Mouse (Mus musculus) stomach, embryonic 16.5 days (tissue): ENCODE measurements around the gene Rhof. TPM values are rescaled to one million over a fixed set of nuclear protein-coding genes. Genes with fewer than 3 reads are reported as not detected.
A peak's percentile ranks its signal among the peaks of the same experiment; 100 is the strongest.
"Not testable (repeated sequence)": the region's sequence is repeated elsewhere in the genome, so short reads cannot be mapped to it uniquely, and the experiment has no call there.

Experiments used
- ATAC-seq: fragments of 200-750 bp; cut with Nextera tagmentation; 2 replicates; pipeline ENCODE4 v1.8.0; 2017; ENCODE audit warnings: moderate number of reproducible peaks, moderate TSS enrichment; ENCODE audit not compliant: insufficient read depth, low FRiP score
- H3K27ac ChIP-seq: fragments of 300-500 bp; sonication (generic); 2 replicates; pipeline ENCODE4 v1.5.1; 2014; ENCODE audit warnings: low read length
- H3K27me3 ChIP-seq: fragments of 300-500 bp; sonication (generic); 2 replicates; pipeline ENCODE4 v1.6.1; 2014; ENCODE audit warnings: low read length, control low read depth, mixed read lengths; ENCODE audit not compliant: control insufficient read depth, insufficient read depth
- H3K36me3 ChIP-seq: fragments of 300-500 bp; sonication (generic); 2 replicates; pipeline ENCODE4 v1.6.1; 2014; ENCODE audit warnings: low read length; ENCODE audit not compliant: control insufficient read depth, insufficient read depth
- H3K4me1 ChIP-seq: fragments of 300-500 bp; sonication (generic); 2 replicates; pipeline ENCODE4 v1.6.1; 2014; ENCODE audit warnings: low read length, control low read depth, mixed read lengths; ENCODE audit not compliant: control insufficient read depth, insufficient read depth
- H3K4me2 ChIP-seq: fragments of 300-500 bp; sonication (generic); 2 replicates; pipeline ENCODE4 v1.6.1; 2014; ENCODE audit warnings: low read depth, low read length, mixed read lengths
- H3K4me3 ChIP-seq: fragments of 300-500 bp; sonication (generic); replicated peaks from 2 replicates; pipeline ENCODE4 v1.5.1; 2014; ENCODE audit warnings: mild to moderate bottlenecking, low read length
- H3K9ac ChIP-seq: fragments of 300-500 bp; sonication (generic); 2 replicates; pipeline ENCODE4 v1.6.1; 2014; ENCODE audit warnings: low read length
- H3K9me3 ChIP-seq: fragments of 300-500 bp; sonication (generic); replicated peaks from 2 replicates; pipeline ENCODE4 v1.6.1; 2016; ENCODE audit warnings: low read length, control low read depth; ENCODE audit not compliant: control insufficient read depth
- WGBS: fragments of 180-500 bp; shearing (Covaris S2); extraction: QIAGEN DNeasy Blood & Tissue Kit; methylation state at CpG from one replicate; pipeline ENCODE4 v1.1.7; 2014; 5-methylcytosine and 5-hydroxymethylcytosine counted together
- polyA plus RNA-seq: library from polyadenylated mRNA; unstranded; fragments of >200 nt; fragmentation: Nextera tagmentation; extraction: Ambion mirVana; gene quantifications from 2 replicates; pipeline ENCODE4 v1.2.1, GENCODE M21; 2015

The Rhof gene
- polyA plus RNA-seq, 1 experiment from 2014 or later, result 2.6 TPM

- no peaks in the 10 kb centered on the region for H3K9me3 ChIP-seq
- ATAC-seq, result no peak
- H3K27me3 ChIP-seq, result no peaks in the 10 kb centered on the region
- no peak within 1 kb of the TSS for H3K4me2 ChIP-seq
- no peak within 1 kb of the TSS for H3K9ac ChIP-seq
- no peaks in the 10 kb centered on the region for H3K4me1 ChIP-seq
- H3K4me3 ChIP-seq, result no peak within 1 kb of the TSS
- no peak within 1 kb of the TSS for H3K27ac ChIP-seq
- no peaks in the 10 kb centered on the region for H3K36me3 ChIP-seq
- 84% methylated on average over 12 of the region's 12 CpGs for WGBS
These were observed 64.4 kb downstream of the Rhof start, which contains the start of gene Tmem120b for GRCm38 (mm10) chr5:123068115-123068514. Gene Tmem120b (plus strand): TSS chr5:123068415.

- WGBS, result 13% methylated on average over 6 of the region's 6 CpGs
- no peak overlapping the region for H3K9ac ChIP-seq
- H3K4me2 ChIP-seq, result no peak overlapping the region
- H3K27ac ChIP-seq, result no peak overlapping the region
- ATAC-seq, result peak; percentile 61; the same call in 1 of the 2 replicates
- no peaks in the 10 kb centered on the region for H3K27me3 ChIP-seq
- no peak overlapping the region for H3K4me3 ChIP-seq
- no peaks in the 10 kb centered on the region for H3K36me3 ChIP-seq
- H3K4me1 ChIP-seq, result no peaks in the 10 kb centered on the region
- no peaks in the 10 kb centered on the region for H3K9me3 ChIP-seq
These were observed 65.0 kb downstream of the Rhof start for GRCm38 (mm10) chr5:123067395-123067995.

GRCm38 (mm10) chr5:123064207-123064606 is 68.3 kb downstream of the Rhof start:
- Histone ChIP-seq H3K27ac (no peak overlapping the region), H3K36me3 (no peaks in the 10 kb centered on the region), H3K4me2 (no peak overlapping the region), H3K4me1 (peaks cover 6% of the 10 kb centered on the region), H3K27me3 (no peaks in the 10 kb centered on the region), H3K9ac (no peak overlapping the region), H3K4me3 (no peak overlapping the region), H3K9me3 (no peaks in the 10 kb centered on the region)
- ATAC-seq, result no peak
- WGBS, result 29% methylated on average over 6 of the region's 6 CpGs

GRCm38 (mm10) chr5:123063141-123063540 is 69.4 kb downstream of the Rhof start:
- Histone ChIP-seq H3K27ac (no peak overlapping the region), H3K9me3 (no peaks in the 10 kb centered on the region), H3K4me1 (peaks cover 13% of the 10 kb centered on the region), H3K27me3 (no peaks in the 10 kb centered on the region), H3K36me3 (no peaks in the 10 kb centered on the region), H3K4me2 (no peak overlapping the region), H3K4me3 (no peak overlapping the region), H3K9ac (no peak overlapping the region)
- 79% methylated on average over 3 of the region's 3 CpGs for WGBS
- no peak for ATAC-seq

- not testable (repeated sequence) for ATAC-seq, H3K9ac ChIP-seq, H3K27ac ChIP-seq, H3K4me3 ChIP-seq, H3K9me3 ChIP-seq, H3K36me3 ChIP-seq, H3K4me2 ChIP-seq, H3K27me3 ChIP-seq
- peaks cover 13% of the 10 kb centered on the region for H3K4me1 ChIP-seq
- 77% methylated on average over 6 of the region's 6 CpGs for WGBS
These were observed 71.1 kb downstream of the Rhof start for GRCm38 (mm10) chr5:123061402-123061749.

GRCm38 (mm10) chr5:123060706-123061401 is 71.6 kb downstream of the Rhof start:
- Histone ChIP-seq H3K36me3 (no peaks in the 10 kb centered on the region), H3K4me2 (peak overlapping the region; percentile 34), H3K9ac (no peak overlapping the region; the same call in 1 of the 2 replicates), H3K4me1 (peaks cover 13% of the 10 kb centered on the region), H3K4me3 (no peak overlapping the region), H3K9me3 (no peaks in the 10 kb centered on the region), H3K27me3 (no peaks in the 10 kb centered on the region), H3K27ac (peak overlapping the region; percentile 64)
- ATAC-seq, result no peak
- WGBS, result 56% methylated on average over 9 of the region's 9 CpGs

- no peak for ATAC-seq
- 14% methylated on average over 14 of the region's 14 CpGs for WGBS
- no peak overlapping the region for H3K4me3 ChIP-seq
These were observed 72.6 kb downstream of the Rhof start for GRCm38 (mm10) chr5:123059757-123060520.

GRCm38 (mm10) chr5:123058251-123059102 is 74.0 kb downstream of the Rhof start:
- no peak for ATAC-seq
- WGBS, result 32% methylated on average over 16 of the region's 16 CpGs
- H3K4me3 ChIP-seq, result peak overlapping the region; percentile 52
- peak overlapping the region; percentile 74 for H3K27ac ChIP-seq
- no peaks in the 10 kb centered on the region for H3K36me3 ChIP-seq
- H3K4me2 ChIP-seq, result peak overlapping the region; percentile 60
- peak overlapping the region; percentile 71 for H3K9ac ChIP-seq
- no peaks in the 10 kb centered on the region for H3K9me3 ChIP-seq
- no peaks in the 10 kb centered on the region for H3K27me3 ChIP-seq
- H3K4me1 ChIP-seq, result peaks cover 13% of the 10 kb centered on the region

More at GRCm38 (mm10) chr5:123059757-123060520, 72.6 kb downstream of the Rhof start:
- H3K4me2 ChIP-seq, result peak overlapping the region; percentile 34
- no peaks in the 10 kb centered on the region for H3K27me3 ChIP-seq
- no peaks in the 10 kb centered on the region for H3K9me3 ChIP-seq
- peak overlapping the region; percentile 18 for H3K9ac ChIP-seq
- no peaks in the 10 kb centered on the region for H3K36me3 ChIP-seq
- H3K4me1 ChIP-seq, result peaks cover 13% of the 10 kb centered on the region
- H3K27ac ChIP-seq, result peak overlapping the region; percentile 64
